Mouse (Mus musculus) CH12.LX (cell line): Measurements from ENCODE around the gene Gm20661. TPM values are rescaled to one million over a fixed set of nuclear protein-coding genes. Genes with fewer than 3 reads are reported as not detected.

Experiments
- DNase-seq: peaks from one replicate; pipeline ENCODE4 v3.0.0-alpha.2; 2013; ENCODE audit errors: extremely low read depth
- H3K27ac ChIP-seq: 2 replicates; pipeline ENCODE4 v1.5.1; 2012; ENCODE audit warnings: low read depth, mild to moderate bottlenecking, control low read depth, moderate library complexity; ENCODE audit not compliant: insufficient read depth
- H3K27me3 ChIP-seq: replicated peaks from 2 replicates; pipeline ENCODE3; 2012; ENCODE audit warnings: inconsistent platforms
- H3K36me3 ChIP-seq, 2 experiments: replicated peaks in 1 of 2; 2 replicates each; pipeline versions ENCODE3 to v1.6.1; 2012; ENCODE audit warnings: inconsistent platforms in 1 of 2, low read length in 1 of 2, mild to moderate bottlenecking in 1 of 2, mixed read lengths in 1 of 2, moderate library complexity in 1 of 2; ENCODE audit not compliant: control insufficient read depth in 1 of 2, insufficient read depth in 1 of 2
- H3K4me1 ChIP-seq, 2 experiments: 2 replicates each; pipeline ENCODE4 v1.6.1; 2012; ENCODE audit warnings: inconsistent platforms in 1 of 2, moderate library complexity in 1 of 2; ENCODE audit not compliant: insufficient read depth in 2 of 2, control insufficient read depth in 1 of 2
- H3K4me2 ChIP-seq: 2 replicates; pipeline ENCODE4 v1.6.1; 2012; ENCODE audit warnings: low read depth, mild to moderate bottlenecking, control low read depth; ENCODE audit not compliant: poor library complexity, insufficient read depth, severe bottlenecking
- H3K4me3 ChIP-seq, 3 experiments: fragments of 150-350 bp in 1 of 3; sonication (generic) in 1 of 3; replicated peaks in 1 of 3; 2 replicates each; pipeline versions ENCODE3 to v1.5.1; 2011 to 2012; ENCODE audit warnings: low read depth in 2 of 3, low read length in 2 of 3, mild to moderate bottlenecking in 2 of 3, moderate library complexity in 2 of 3, control low read depth in 1 of 3, improper control_type of control experiment in 1 of 3, inconsistent platforms in 1 of 3, mixed read lengths in 1 of 3; ENCODE audit not compliant: poor library complexity in 1 of 3
- H3K79me2 ChIP-seq: replicated peaks from 2 replicates; pipeline ENCODE4 v1.6.1; 2012; ENCODE audit warnings: mild to moderate bottlenecking, moderate library complexity; ENCODE audit not compliant: control insufficient read depth, poor library complexity, insufficient read depth, severe bottlenecking; ENCODE audit errors: extremely low read depth
- H3K9ac ChIP-seq: 2 replicates; pipeline ENCODE4 v1.6.1; 2012; ENCODE audit warnings: low read depth, mild to moderate bottlenecking, control low read depth, moderate library complexity; ENCODE audit not compliant: insufficient read depth
- H3K9me3 ChIP-seq: replicated peaks from 2 replicates; pipeline ENCODE3; 2012; ENCODE audit warnings: low read length, inconsistent platforms, mixed read lengths
- CTCF ChIP-seq, 2 experiments: IDR thresholded peaks in 1 of 2; conservative IDR thresholded peaks in 1 of 2; 2 replicates each; pipeline ENCODE4 v1.5.1; 2011 to 2012; ENCODE audit warnings: low read depth in 2 of 2, low read length in 2 of 2, improper control_type of control experiment in 1 of 2, inconsistent platforms in 1 of 2, mild to moderate bottlenecking in 1 of 2, moderate library complexity in 1 of 2
- ELF1 ChIP-seq: IDR thresholded peaks from 2 replicates; pipeline ENCODE4 v1.6.1; 2014; ENCODE audit warnings: low read depth, mild to moderate bottlenecking, inconsistent platforms, low read length, improper control_type of control experiment
- EP300 ChIP-seq: IDR thresholded peaks from 2 replicates; pipeline ENCODE4 v1.6.1; 2011; ENCODE audit warnings: low read length, improper control_type of control experiment
- GABPA ChIP-seq: IDR thresholded peaks from 2 replicates; pipeline ENCODE4 v1.6.1; 2012; ENCODE audit warnings: low read depth, low read length, improper control_type of control experiment, inconsistent platforms; ENCODE audit not compliant: insufficient replicate concordance
- HCFC1 ChIP-seq: IDR thresholded peaks from 2 replicates; pipeline ENCODE4 v1.6.1; 2012; ENCODE audit warnings: low read depth, mild to moderate bottlenecking, inconsistent platforms, low read length, improper control_type of control experiment
- IRF4 ChIP-seq: IDR thresholded peaks from 2 replicates; pipeline ENCODE4 v1.6.1; 2014; ENCODE audit warnings: low read depth, mild to moderate bottlenecking, inconsistent platforms, low read length, improper control_type of control experiment
- JUN ChIP-seq: IDR thresholded peaks from 2 replicates; pipeline ENCODE4 v1.6.1; 2011; ENCODE audit warnings: low read depth, mild to moderate bottlenecking, low read length, improper control_type of control experiment, moderate library complexity; ENCODE audit not compliant: insufficient read depth
- MAFK ChIP-seq: IDR thresholded peaks from 2 replicates; pipeline ENCODE4 v1.6.1; 2011; ENCODE audit warnings: low read length, improper control_type of control experiment; ENCODE audit not compliant: insufficient replicate concordance
- MAZ ChIP-seq: IDR thresholded peaks from 2 replicates; pipeline ENCODE4 v1.6.1; 2012; ENCODE audit warnings: low read depth, mild to moderate bottlenecking, inconsistent platforms, low read length, improper control_type of control experiment, moderate library complexity
- MXI1 ChIP-seq: IDR thresholded peaks from 2 replicates; pipeline ENCODE4 v1.6.1; 2011; ENCODE audit warnings: mild to moderate bottlenecking, low read depth, low read length, improper control_type of control experiment
- MYC ChIP-seq: IDR thresholded peaks from 2 replicates; pipeline ENCODE4 v1.6.1; 2011; ENCODE audit warnings: low read depth, mild to moderate bottlenecking, improper control_type of control experiment, low read length
- NELFE ChIP-seq: IDR thresholded peaks from 2 replicates; pipeline ENCODE4 v1.6.1; 2011; ENCODE audit warnings: low read depth, low read length, improper control_type of control experiment
- RCOR1 ChIP-seq: conservative IDR thresholded peaks from 2 replicates; pipeline ENCODE4 v1.6.1; 2012; ENCODE audit warnings: low read depth, mild to moderate bottlenecking, inconsistent platforms, low read length, improper control_type of control experiment
- TBP ChIP-seq: conservative IDR thresholded peaks from 2 replicates; pipeline ENCODE4 v1.6.1; 2011; ENCODE audit warnings: low read depth, low read length, improper control_type of control experiment
- TCF12 ChIP-seq: IDR thresholded peaks from 2 replicates; pipeline ENCODE4 v1.6.1; 2014; ENCODE audit warnings: low read depth, mild to moderate bottlenecking, inconsistent platforms, low read length, improper control_type of control experiment
- UBTF ChIP-seq: IDR thresholded peaks from 2 replicates; pipeline ENCODE4 v1.6.1; 2012; ENCODE audit warnings: low read depth, mild to moderate bottlenecking, inconsistent platforms, low read length, improper control_type of control experiment, moderate library complexity
- USF2 ChIP-seq: conservative IDR thresholded peaks from 2 replicates; pipeline ENCODE4 v1.6.1; 2011; ENCODE audit warnings: low read depth, low read length, improper control_type of control experiment
- ZC3H11A ChIP-seq: IDR thresholded peaks from 2 replicates; pipeline ENCODE4 v1.6.1; 2012; ENCODE audit warnings: low read depth, mild to moderate bottlenecking, inconsistent platforms, low read length, improper control_type of control experiment
- ZKSCAN1 ChIP-seq: IDR thresholded peaks from 2 replicates; pipeline ENCODE4 v1.6.1; 2012; ENCODE audit warnings: low read depth, inconsistent platforms, low read length, improper control_type of control experiment, borderline replicate concordance
- ZMIZ1 ChIP-seq: IDR thresholded peaks from 2 replicates; pipeline ENCODE4 v1.6.1; 2012; ENCODE audit warnings: low read depth, mild to moderate bottlenecking, inconsistent platforms, low read length, improper control_type of control experiment
- dilution Hi-C: fragments of 300-500 bp; cut with MboI; formaldehyde crosslinking; loops from 2 replicates; pipeline ENCODE4 v1.14.3; 2020; ENCODE audit warnings: low sequenced_read_pairs; ENCODE audit not compliant: extremely low pct_unique_long_range_greater_than_20kb, extremely low pct_ligation_motif_present
- in situ Hi-C: fragments of 300-500 bp; cut with MboI; formaldehyde crosslinking; loops from 3 replicates; pipeline ENCODE4 v1.14.3; 2019; ENCODE audit warnings: low sequenced_read_pairs, low pct_ligation_motif_present, low pct_unique_long_range_greater_than_20kb, mixed read lengths
- polyA plus RNA-seq: library from polyadenylated mRNA; unstranded; fragments of >175 nt; gene quantifications from 2 replicates; pipeline ENCODE4 v1.2.1, GENCODE M21; 2012; ENCODE audit warnings: low read depth; ENCODE audit not compliant: insufficient read length
- total RNA-seq, 2 experiments: library from RNA; depleted of rRNA; stranded (reverse); fragments of 300-350 nt in 1 of 2; fragments of >200 nt in 1 of 2; gene quantifications; 2 replicates each; pipeline ENCODE4 v1.2.3; 2012 to 2014

Gene Gm20661
- total and polyA plus RNA-seq, 3 experiments: 0.29 TPM; not detected in 2

GRCm38 (mm10) chr9:107984052-107984753 is 1.3 kb downstream of the Gm20661 start:
- DNase-seq: no peak
- TF ChIP-seq MAFK: no peak
- TF ChIP-seq TBP: no peak
- 0 out of 2 replicates have a peak, but pooled peaks have one; percentile 35 for TF ChIP-seq ZMIZ1
- no peak for TF ChIP-seq USF2
- H3K4me2 ChIP-seq: peak overlapping the region; percentile 27
- no peaks in the 10 kb centered on the region for H3K27me3 ChIP-seq
- peak overlapping the region; percentile 72 to 92 (median 81) for H3K4me3 ChIP-seq
- H3K4me1 ChIP-seq: peaks cover 25 to 60% of the 10 kb centered on the region in 2 experiments
- dilution Hi-C loops (no loop called here), in situ Hi-C loops (no loop called here)
- H3K79me2 ChIP-seq: no peaks in the 10 kb centered on the region
- H3K36me3 ChIP-seq: peaks cover 46 to 56% of the 10 kb centered on the region in 2 experiments
- H3K9ac ChIP-seq: no peak overlapping the region; the same call in 1 of the 2 replicates
- H3K27ac ChIP-seq: peak overlapping the region; percentile 78
- H3K9me3 ChIP-seq: no peaks in the 10 kb centered on the region

GRCm38 (mm10) chr9:107984754-107985055 is 1.8 kb downstream of the Gm20661 start:
- TF ChIP-seq IRF4: no peak
- Histone ChIP-seq H3K79me2 (no peaks in the 10 kb centered on the region), H3K9ac (peak overlapping the region; percentile 39), H3K27ac (peak overlapping the region; percentile 78), H3K27me3 (no peaks in the 10 kb centered on the region), H3K4me2 (peak overlapping the region; percentile 27), H3K36me3 (peaks cover 41 to 51% of the 10 kb centered on the region in 2 experiments), H3K4me3 (peak overlapping the region; percentile 72 to 92 (median 81)), H3K4me1 (peaks cover 25 to 57% of the 10 kb centered on the region in 2 experiments), H3K9me3 (no peaks in the 10 kb centered on the region)
- dilution Hi-C loops: no loop called here
- no peak for DNase-seq
- in situ Hi-C loops: no loop called here

- H3K4me1 ChIP-seq: peaks cover 25 to 53% of the 10 kb centered on the region in 2 experiments
- peak within 1 kb of the TSS; percentile 72 to 92 (median 81) for H3K4me3 ChIP-seq
- H3K79me2 ChIP-seq: no peaks in the 10 kb centered on the region
- peak; percentile 83 for DNase-seq
- H3K9ac ChIP-seq: peak within 1 kb of the TSS; percentile 69
- H3K9me3 ChIP-seq: no peaks in the 10 kb centered on the region
- H3K27ac ChIP-seq: peak within 1 kb of the TSS; percentile 78
- dilution Hi-C loops: no loop called here
- H3K27me3 ChIP-seq: no peaks in the 10 kb centered on the region
- in situ Hi-C loops: no loop called here
- peak within 1 kb of the TSS; percentile 90 for H3K4me2 ChIP-seq
- peaks cover 38 to 44% of the 10 kb centered on the region in 2 experiments for H3K36me3 ChIP-seq
- peak; percentile 80 for TF ChIP-seq TCF12
- TF ChIP-seq CTCF (conservative IDR thresholded peaks at IDR 0.05 in 1 of 2, IDR thresholded peaks at IDR 0.05 in 1 of 2; ENCODE audit: low read depth in 2 of 2, low read length in 2 of 2): peak in 1 of 2 experiments; percentile 51; a peak in 2 of 4 replicates
- peak; percentile 46 for TF ChIP-seq HCFC1
- peak; percentile 92 for TF ChIP-seq UBTF
- TF ChIP-seq JUN: no peak
- TF ChIP-seq ELF1: peak; percentile 73
- TF ChIP-seq MXI1: peak; percentile 92
- TF ChIP-seq MAZ: peak; percentile 88
- TF ChIP-seq RCOR1: no peak; the same call in 1 of the 2 replicates
- peak; percentile 79; the same call in 1 of the 2 replicates for TF ChIP-seq MYC
- peak; percentile 73 for TF ChIP-seq IRF4
- no peak for TF ChIP-seq USF2
- TF ChIP-seq ZKSCAN1: no peak
- peak; percentile 68 for TF ChIP-seq NELFE
- TF ChIP-seq GABPA: no peak
- no peak for TF ChIP-seq ZC3H11A
- TF ChIP-seq TBP: 0 out of 2 replicates have a peak, but pooled peaks have one; percentile 1
- TF ChIP-seq EP300: peak; percentile 25; the same call in 1 of the 2 replicates
Observed at GRCm38 (mm10) chr9:107985131-107986119, 2.6 kb downstream of the Gm20661 start, which contains the start of gene Inka1. Gene Inka1 (minus strand): TSS chr9:107985879.
